ENCODE assay signal across 14 mouse cellular contexts in the genomic region with DNA sequence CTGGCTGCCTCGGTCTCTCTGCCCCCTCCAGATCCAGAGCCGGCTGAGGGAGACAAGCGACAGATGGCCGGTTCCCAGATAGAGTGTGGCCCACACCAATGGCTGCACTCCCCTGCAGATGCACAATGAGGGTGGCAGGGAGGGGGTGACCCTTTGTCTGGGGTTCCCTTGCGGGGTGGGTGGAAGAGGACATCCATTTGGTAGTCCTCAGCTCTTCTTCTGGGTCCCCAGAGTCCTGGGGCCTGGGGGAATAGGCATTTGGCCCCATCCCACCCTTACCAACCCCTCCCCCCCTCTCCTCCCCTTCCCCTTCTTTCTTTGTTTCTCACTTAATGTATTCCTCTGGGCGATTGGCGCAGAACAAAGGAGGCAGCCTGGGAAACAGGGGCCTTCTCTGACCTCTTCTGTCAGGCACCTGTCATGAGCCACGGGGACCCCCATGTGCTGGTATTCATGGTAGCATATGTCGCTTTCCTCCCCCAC. TPM values are rescaled to one million over a fixed set of nuclear protein-coding genes. Genes with fewer than 3 reads are reported as not detected.
DNase-seq lines count a peak whose midpoint lies in the region; ATAC-seq and TF ChIP-seq lines count a peak whose summit lies in the region.
"Had no signal": no experiment of that assay in that cellular context is flagged by ENCODE, and none has a peak within 500 bp of the region (broad histone marks: within the 10 kb centered on the region; RNA-seq: fewer than 3 reads in every experiment).

No protein-coding gene starts in this region.

- peak; percentile 21; the same call in 1 of the 2 replicates for ATAC-seq in forebrain, postnatal 0 days
- peak; percentile 83 for ATAC-seq in midbrain, embryonic 13.5 days
- no peak for ATAC-seq in monocyte, adult 5-6 weeks (replicated peaks; ENCODE audit: insufficient number of reproducible peaks, low FRiP score, low TSS enrichment, poor library complexity, severe bottlenecking)
- ATAC-seq: Patski had no signal

- peaks cover 93% of the 10 kb centered on the region for H3K4me1 ChIP-seq in E14TG2a.4 (replicated peaks; ENCODE audit: low read depth, low read length)
- no peaks in the 10 kb centered on the region for H3K4me1 ChIP-seq in forebrain, postnatal 0 days (ENCODE audit: insufficient read depth)
- H3K4me1 ChIP-seq in midbrain, embryonic 13.5 days (replicated peaks): peaks cover 47% of the 10 kb centered on the region

- no peak overlapping the region for H3K9ac ChIP-seq in forebrain, postnatal 0 days
- H3K9ac ChIP-seq in midbrain, embryonic 13.5 days (replicated peaks): no peak overlapping the region; the same call in 1 of the 2 replicates

- WGBS in forebrain, postnatal 0 days: 15% methylated on average over 9 of the region's 9 CpGs
- 3% methylated on average over 9 of the region's 9 CpGs for WGBS in midbrain, embryonic 13.5 days

- no peaks in the 10 kb centered on the region for H3K27me3 ChIP-seq in E14TG2a.4 (ENCODE audit: insufficient read depth, low read length)
- H3K27me3 ChIP-seq in forebrain, postnatal 0 days (ENCODE audit: insufficient read depth, low read length): no peaks in the 10 kb centered on the region
- no peaks in the 10 kb centered on the region for H3K27me3 ChIP-seq in midbrain, embryonic 13.5 days
- H3K27me3 ChIP-seq: Patski had no signal

- H3K4me2 ChIP-seq in forebrain, postnatal 0 days (ENCODE audit: low read depth): no peak overlapping the region
- H3K4me2 ChIP-seq in midbrain, embryonic 13.5 days (replicated peaks): peak overlapping the region; percentile 25

- H3K4me3 ChIP-seq in E14TG2a.4 (replicated peaks; ENCODE audit: low read length): peak overlapping the region; percentile 69
- no peak overlapping the region for H3K4me3 ChIP-seq in forebrain, postnatal 0 days (ENCODE audit: low read depth, low read length)
- no peak overlapping the region for H3K4me3 ChIP-seq in midbrain, embryonic 13.5 days (replicated peaks)
- H3K4me3 ChIP-seq: heart, adult 2 months had no signal

- peak; percentile 78 for DNase-seq in embryo, embryonic 11 days
- peak; percentile 29 for DNase-seq in forebrain, postnatal 0 days
- DNase-seq in frontal cortex, postnatal 14 days (ENCODE audit: low spot score in 2 of 2): no peak
- DNase-seq in adrenal gland, postnatal 25 days: no peak
- no peak for DNase-seq in kidney, postnatal 36 days
- DNase-seq: cerebellum, adult 9-11 months; heart, adult 2 months; liver; lung, postnatal 14 days; thymus, adult 2 months had no signal

- no peaks in the 10 kb centered on the region for H3K9me3 ChIP-seq in E14TG2a.4 (ENCODE audit: low read length)
- no peaks in the 10 kb centered on the region for H3K9me3 ChIP-seq in forebrain, postnatal 0 days (ENCODE audit: low read length)
- H3K9me3 ChIP-seq in midbrain, embryonic 13.5 days: no peaks in the 10 kb centered on the region

- peak overlapping the region; percentile 55 for H3K27ac ChIP-seq in forebrain, postnatal 0 days (ENCODE audit: low read depth, low read length)
- H3K27ac ChIP-seq in midbrain, embryonic 13.5 days: peak overlapping the region; percentile 92
- H3K27ac ChIP-seq: heart, adult 2 months had no signal

- H3K36me3 ChIP-seq in E14TG2a.4 (ENCODE audit: insufficient read depth, low read length): peaks cover 18% of the 10 kb centered on the region
- peaks cover 66% of the 10 kb centered on the region for H3K36me3 ChIP-seq in forebrain, postnatal 0 days (ENCODE audit: insufficient read depth)
- peaks cover 70% of the 10 kb centered on the region for H3K36me3 ChIP-seq in midbrain, embryonic 13.5 days

- no peak for TF ChIP-seq CTCF in E14TG2a.4 (conservative IDR thresholded peaks at IDR 0.05; ENCODE audit: low read length)
- TF ChIP-seq CTCF in forebrain, postnatal 0 days (IDR thresholded peaks at IDR 0.05; ENCODE audit: low read depth): no peak

RNA-seq across cellular contexts. Expression of a gene that starts 34.7 kb away (rescaled TPM):
- 17.1 and 18.3 TPM in 2 replicates for total RNA-seq in forebrain, postnatal 0 days (2014; rRNA removed)
- 5.7 and 7.2 TPM in 2 replicates for polyA plus RNA-seq in forebrain, postnatal 0 days (2015; fragmentation: Nextera tagmentation; extraction: Ambion mirVana)
- 14.6 and 17.0 TPM in 2 replicates for polyA plus RNA-seq in midbrain, embryonic 13.5 days (2015; fragmentation: Nextera tagmentation; extraction: Ambion mirVana)
- total RNA-seq in monocyte, adult 5-6 weeks (2017): 1.4 to 5.4 TPM (median 1.9 TPM) in 3 replicates
- total RNA-seq in adrenal gland, postnatal 25 days (2021): 7.9 and 8.3 TPM in 2 replicates

RNA-seq across cellular contexts. Expression of a gene that starts 49.8 kb away (rescaled TPM):
- 60.4 and 74.8 TPM in 2 replicates for total RNA-seq in forebrain, postnatal 0 days (2014; rRNA removed)
- polyA plus RNA-seq in forebrain, postnatal 0 days (2015; fragmentation: Nextera tagmentation; extraction: Ambion mirVana): 22.2 and 27.4 TPM in 2 replicates
- 42.3 and 46.1 TPM in 2 replicates for polyA plus RNA-seq in midbrain, embryonic 13.5 days (2015; fragmentation: Nextera tagmentation; extraction: Ambion mirVana)
- 113 to 271 TPM (median 138 TPM) in 3 replicates for total RNA-seq in monocyte, adult 5-6 weeks (2017)
- 91.6 and 115 TPM in 2 replicates for total RNA-seq in adrenal gland, postnatal 25 days (2021)

RNA-seq across cellular contexts. Expression of a gene that starts 50.8 kb away (rescaled TPM):
- total RNA-seq in forebrain, postnatal 0 days (2014; rRNA removed): 35.0 and 49.5 TPM in 2 replicates
- polyA plus RNA-seq in forebrain, postnatal 0 days (2015; fragmentation: Nextera tagmentation; extraction: Ambion mirVana): 13.9 and 18.7 TPM in 2 replicates
- polyA plus RNA-seq in midbrain, embryonic 13.5 days (2015; fragmentation: Nextera tagmentation; extraction: Ambion mirVana): 33.2 and 34.3 TPM in 2 replicates
- total RNA-seq in monocyte, adult 5-6 weeks (2017): 173 to 191 TPM (median 177 TPM) in 3 replicates
- 82.5 and 88.1 TPM in 2 replicates for total RNA-seq in adrenal gland, postnatal 25 days (2021)

Comparison
In these comparisons a context has a peak if more than half of its experiments do, and no peak if none do; other contexts are left out.
1. DNase-seq: peak in embryo, embryonic 11 days (single experiment) and forebrain, postnatal 0 days (single experiment); none in frontal cortex, postnatal 14 days (0 of 2), adrenal gland, postnatal 25 days (single experiment) and kidney, postnatal 36 days (0 of 2).